Mouse (Mus musculus): ENCODE measurements at regions not wholly inside any gene's neighbourhood (a gene's known extent, or its start where the extent isn't known, plus 50 kb on each side); places are given as distances from the start of the nearest gene placed in this dataset.

DNA sequence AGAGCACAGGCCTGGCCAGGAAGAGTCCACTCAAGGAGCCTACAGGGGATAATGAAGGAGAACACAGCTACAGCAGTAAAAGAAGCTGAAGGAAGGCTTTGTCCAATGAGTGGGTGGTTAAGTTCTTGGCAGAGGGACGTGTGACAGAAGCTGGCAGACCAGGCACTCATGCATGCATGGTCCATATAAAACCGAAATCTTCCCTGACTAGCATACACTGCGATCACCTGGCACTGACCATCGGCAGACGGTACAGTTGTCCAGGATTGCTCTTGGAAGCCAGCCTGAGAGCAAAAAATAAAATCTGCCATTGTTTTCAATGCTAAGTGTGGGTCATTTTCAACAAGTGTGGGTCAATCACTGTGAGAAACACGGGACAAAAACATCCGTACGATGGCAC, 464.4 kb downstream of the Lrig3 start:
- TF ChIP-seq POLR2A (IDR thresholded peaks at IDR 0.05; ENCODE audit: low read depth, low read length) (no peak), CTCF (IDR thresholded peaks at IDR 0.05; ENCODE audit: extremely low read depth, insufficient read length, insufficient replicate concordance, low read depth, low read length) (no peak)
